Mouse (Mus musculus) heart, embryonic 11.5 days (tissue): Measurements from ENCODE around the gene Igfbp1. TPM values are rescaled to one million over a fixed set of nuclear protein-coding genes. Genes with fewer than 3 reads are reported as not detected.

ENCODE experiments used
- ATAC-seq: fragments of 200-750 bp; cut with Nextera tagmentation; replicated peaks from 2 replicates; pipeline ENCODE4 v1.8.0; 2017; ENCODE audit warnings: moderate library complexity; ENCODE audit not compliant: insufficient number of reproducible peaks, low FRiP score, low TSS enrichment
- H3K27ac ChIP-seq: fragments of 300-500 bp; sonication (generic); 2 replicates; pipeline ENCODE4 v1.5.1; 2014; ENCODE audit warnings: mild to moderate bottlenecking, low read depth, low read length
- H3K27me3 ChIP-seq: fragments of 300-500 bp; sonication (generic); 2 replicates; pipeline ENCODE4 v1.6.1; 2014; ENCODE audit warnings: mild to moderate bottlenecking, low read length, mixed read lengths; ENCODE audit not compliant: control insufficient read depth, insufficient read depth
- H3K36me3 ChIP-seq: fragments of 300-500 bp; sonication (generic); 2 replicates; pipeline ENCODE4 v1.6.1; 2014; ENCODE audit warnings: mild to moderate bottlenecking, low read length, moderate library complexity, mixed read lengths; ENCODE audit not compliant: control insufficient read depth, insufficient read depth
- H3K4me1 ChIP-seq: fragments of 300-500 bp; sonication (generic); 2 replicates; pipeline ENCODE4 v1.6.1; 2014; ENCODE audit warnings: low read length; ENCODE audit not compliant: control insufficient read depth, insufficient read depth
- H3K4me2 ChIP-seq: fragments of 300-500 bp; sonication (generic); 2 replicates; pipeline ENCODE4 v1.6.1; 2014; ENCODE audit warnings: mild to moderate bottlenecking, moderate library complexity
- H3K4me3 ChIP-seq: fragments of 300-500 bp; sonication (generic); 2 replicates; pipeline ENCODE4 v1.5.1; 2014; ENCODE audit warnings: low read depth, low read length
- H3K9ac ChIP-seq: fragments of 300-500 bp; sonication (generic); 2 replicates; pipeline ENCODE4 v1.6.1; 2014; ENCODE audit warnings: mild to moderate bottlenecking, low read depth, low read length, moderate library complexity
- H3K9me3 ChIP-seq: fragments of 300-500 bp; sonication (generic); replicated peaks from 2 replicates; pipeline ENCODE4 v1.6.1; 2016; ENCODE audit warnings: low read length; ENCODE audit not compliant: control insufficient read depth
- WGBS: fragments of 180-500 bp; shearing (Covaris S2); extraction: QIAGEN DNeasy Blood & Tissue Kit; methylation state at CpG from one replicate; pipeline ENCODE4 v1.1.7; 2014; ENCODE audit not compliant: insufficient replicate concordance; 5-methylcytosine and 5-hydroxymethylcytosine counted together
- polyA plus RNA-seq: library from polyadenylated mRNA; unstranded; fragments of >200 nt; fragmentation: Nextera tagmentation; extraction: Ambion mirVana; gene quantifications from 2 replicates; pipeline ENCODE4 v1.2.1, GENCODE M21; 2014

Igfbp1 gene
- polyA plus RNA-seq, 1 experiment from 2014 or later: 0.27 TPM

DNA sequence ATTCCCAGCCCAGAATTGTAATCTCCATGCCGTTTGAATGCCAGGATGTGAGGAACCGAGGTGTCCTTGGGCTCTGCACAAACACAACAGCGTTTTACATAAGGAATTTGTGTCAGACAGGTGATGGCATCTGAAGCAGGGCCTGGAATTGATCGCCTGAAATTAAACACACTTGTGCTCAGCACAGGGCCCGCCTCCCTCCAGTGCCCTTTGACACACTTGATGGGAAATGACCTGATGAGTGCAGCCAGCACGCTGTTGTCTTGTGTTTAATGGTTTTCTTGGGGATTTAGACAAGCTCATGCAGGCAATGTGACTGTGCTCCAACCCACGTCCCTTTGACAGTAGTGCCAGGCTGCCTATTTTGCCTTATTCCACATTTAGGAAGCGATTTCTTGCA lies 10.1 kb upstream of the Igfbp1 start:
- Histone ChIP-seq H3K27me3 (no peaks in the 10 kb centered on the region), H3K4me1 (peaks cover 14% of the 10 kb centered on the region), H3K4me2 (no peak overlapping the region), H3K4me3 (no peak overlapping the region), H3K9ac (no peak overlapping the region), H3K27ac (no peak overlapping the region), H3K36me3 (no peaks in the 10 kb centered on the region), H3K9me3 (no peaks in the 10 kb centered on the region)
- no peak for ATAC-seq
- 55% methylated on average over 8 of the region's 8 CpGs for WGBS

- Histone ChIP-seq H3K4me3 (no peak within 1 kb of the TSS), H3K4me2 (no peak within 1 kb of the TSS), H3K27ac (no peak within 1 kb of the TSS), H3K4me1 (peaks cover 20% of the 10 kb centered on the region), H3K36me3 (no peaks in the 10 kb centered on the region), H3K27me3 (no peaks in the 10 kb centered on the region), H3K9me3 (no peaks in the 10 kb centered on the region), H3K9ac (no peak within 1 kb of the TSS)
- ATAC-seq: no peak
- 81% methylated on average over 13 of the region's 13 CpGs for WGBS
Measured at GRCm38 (mm10) chr11:7188469-7188868, 9.1 kb upstream of the Igfbp1 start, which contains the start of gene Gm11985. TSS of gene Gm11985 (minus strand) at chr11:7188569.

DNA sequence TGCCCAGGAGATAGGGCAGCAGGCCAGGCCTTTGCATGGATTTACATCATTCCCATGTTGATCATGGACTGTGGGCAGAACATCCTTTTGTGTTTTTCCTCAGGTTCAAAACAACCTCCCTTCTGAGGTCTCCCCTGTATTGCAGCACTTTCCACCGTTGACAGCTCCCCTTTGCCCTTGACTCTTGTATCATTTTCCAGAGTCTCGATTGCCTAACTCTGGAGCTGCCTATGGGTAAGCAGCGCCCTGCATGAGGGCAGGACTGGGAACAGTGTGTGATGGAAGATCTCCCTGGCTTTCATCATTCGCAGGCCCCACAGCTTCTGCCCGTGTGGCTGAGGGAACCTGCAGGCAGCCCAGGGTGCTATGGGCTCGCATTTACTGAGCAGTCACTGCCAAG lies 4.9 kb upstream of the Igfbp1 start:
- Histone ChIP-seq H3K36me3 (no peaks in the 10 kb centered on the region), H3K9ac (no peak overlapping the region), H3K4me2 (no peak overlapping the region), H3K4me3 (no peak overlapping the region), H3K27ac (no peak overlapping the region), H3K27me3 (no peaks in the 10 kb centered on the region), H3K9me3 (no peaks in the 10 kb centered on the region), H3K4me1 (peaks cover 10% of the 10 kb centered on the region)
- no peak for ATAC-seq
- 35% methylated on average over 6 of the region's 6 CpGs for WGBS

DNA sequence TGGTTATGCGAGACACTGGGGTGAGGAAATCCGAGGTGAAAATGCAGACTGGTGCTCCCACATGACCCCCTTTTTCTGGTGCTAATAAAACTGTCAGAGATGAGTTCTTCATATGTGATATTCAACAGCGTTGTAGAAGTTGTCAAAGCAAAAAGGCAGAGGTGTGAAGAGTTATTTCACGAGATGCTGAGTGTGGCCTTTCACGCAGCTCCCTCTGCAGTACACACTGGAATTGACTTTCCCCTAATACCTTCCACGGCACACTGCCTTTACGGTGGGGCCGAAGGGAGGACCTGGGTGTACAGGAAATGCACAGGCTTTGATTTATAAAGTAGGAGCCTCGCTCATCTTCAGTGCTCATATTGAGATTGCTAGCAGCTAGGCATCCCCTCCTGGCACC lies 4.4 kb upstream of the Igfbp1 start:
- 61% methylated on average over 9 of the region's 9 CpGs for WGBS
- peaks cover 10% of the 10 kb centered on the region for H3K4me1 ChIP-seq
- no peak for ATAC-seq
- H3K9me3 ChIP-seq: no peaks in the 10 kb centered on the region
- no peak overlapping the region for H3K4me2 ChIP-seq
- no peaks in the 10 kb centered on the region for H3K36me3 ChIP-seq
- 0 out of 2 replicates have a peak overlapping the region, but pooled peaks have one; percentile 3 for H3K9ac ChIP-seq
- H3K27ac ChIP-seq: no peak overlapping the region
- H3K4me3 ChIP-seq: no peak overlapping the region
- H3K27me3 ChIP-seq: no peaks in the 10 kb centered on the region

DNA sequence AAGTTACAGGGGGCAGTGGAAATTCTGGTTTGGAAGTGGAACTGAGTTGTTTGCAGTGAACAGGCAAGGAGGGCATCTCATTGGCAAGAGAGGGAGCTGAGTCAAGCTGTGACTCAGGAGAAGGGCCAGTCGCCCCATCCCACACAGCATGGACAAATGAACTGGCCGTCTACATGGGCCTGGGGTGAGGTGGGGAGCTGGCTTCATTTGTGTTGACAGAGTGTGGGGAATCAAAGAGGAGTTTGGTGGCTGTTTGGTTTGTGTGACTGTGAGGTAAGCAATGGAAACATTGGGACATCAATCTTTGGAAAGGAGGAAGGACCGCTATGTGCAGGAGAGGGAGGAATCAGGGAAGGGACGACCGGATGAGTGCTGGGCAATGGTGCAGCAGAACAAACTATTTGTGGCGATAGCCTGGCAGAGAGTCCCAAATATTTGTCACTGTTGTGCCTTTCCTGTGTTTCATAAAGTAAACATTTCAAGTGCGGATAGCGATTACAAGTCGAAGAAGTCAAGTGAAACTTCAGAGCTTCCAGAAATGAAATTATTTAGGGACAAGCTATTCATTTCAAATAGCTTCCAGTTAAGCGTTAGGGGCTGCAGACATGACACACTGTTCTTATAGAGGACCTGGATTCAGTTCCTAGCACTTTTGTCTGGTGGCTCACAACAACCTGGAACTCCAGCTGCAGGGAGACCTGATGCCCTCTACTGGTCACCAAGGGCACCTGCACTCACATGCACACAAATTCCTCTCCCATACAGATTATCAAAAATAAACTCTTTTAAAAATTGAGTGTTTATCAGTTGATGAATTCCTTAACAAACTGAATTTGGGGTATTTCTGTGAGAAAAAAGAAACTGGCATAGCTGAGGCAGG lies 2.9 kb upstream of the Igfbp1 start:
- no peaks in the 10 kb centered on the region for H3K36me3 ChIP-seq
- H3K27me3 ChIP-seq: no peaks in the 10 kb centered on the region
- ATAC-seq: no peak
- WGBS: 89% methylated on average over 10 of the region's 10 CpGs
- no peak overlapping the region for H3K4me2 ChIP-seq
- no peaks in the 10 kb centered on the region for H3K9me3 ChIP-seq
- H3K27ac ChIP-seq: no peak overlapping the region
- no peak overlapping the region for H3K9ac ChIP-seq
- H3K4me1 ChIP-seq: peaks cover 10% of the 10 kb centered on the region
- no peak overlapping the region for H3K4me3 ChIP-seq

GRCm38 (mm10) chr11:7195312-7195685 lies 2.3 kb upstream of the Igfbp1 start:
- WGBS: 73% methylated on average over 4 of the region's 4 CpGs
- Histone ChIP-seq H3K27me3 (no peaks in the 10 kb centered on the region), H3K4me1 (peaks cover 10% of the 10 kb centered on the region), H3K36me3 (no peaks in the 10 kb centered on the region), H3K27ac (no peak overlapping the region), H3K9ac (no peak overlapping the region), H3K9me3 (no peaks in the 10 kb centered on the region), H3K4me3 (no peak overlapping the region), H3K4me2 (no peak overlapping the region)
- ATAC-seq: no peak

GRCm38 (mm10) chr11:7198006-7198405 lies 424 bp downstream of the Igfbp1 start:
- Histone ChIP-seq H3K36me3 (no peaks in the 10 kb centered on the region), H3K27ac (no peak overlapping the region), H3K4me3 (no peak overlapping the region), H3K27me3 (no peaks in the 10 kb centered on the region), H3K9me3 (no peaks in the 10 kb centered on the region), H3K4me2 (no peak overlapping the region), H3K9ac (no peak overlapping the region), H3K4me1 (peaks cover under 1% of the 10 kb centered on the region; the same call in 1 of the 2 replicates)
- no peak for ATAC-seq
- WGBS: 84% methylated on average over 19 of the region's 19 CpGs

GRCm38 (mm10) chr11:7198481-7199256 lies 1.1 kb downstream of the Igfbp1 start:
- no peak overlapping the region for H3K27ac ChIP-seq
- no peaks in the 10 kb centered on the region for H3K27me3 ChIP-seq
- 63% methylated on average over 10 of the region's 10 CpGs for WGBS
- ATAC-seq: no peak
- H3K9ac ChIP-seq: no peak overlapping the region
- H3K4me2 ChIP-seq: no peak overlapping the region
- H3K9me3 ChIP-seq: no peaks in the 10 kb centered on the region
- no peaks in the 10 kb centered on the region for H3K36me3 ChIP-seq
- no peak overlapping the region for H3K4me3 ChIP-seq
- no peaks in the 10 kb centered on the region for H3K4me1 ChIP-seq
